Mouse (Mus musculus) ovary, adult 18-20 months (tissue): ENCODE results near the gene AW822073.
"Not testable (repeated sequence)": the region's sequence is repeated elsewhere in the genome, so short reads cannot be mapped to it uniquely, and the experiment has no call there.

Experiments used
- DNase-seq: peaks from one replicate; pipeline ENCODE4 v3.0.0; 2022; ENCODE audit warnings: low spot score, mixed read lengths

AW822073 gene

GRCm38 (mm10) chr10:58224827-58225785 is at the start of gene AW822073:
AW822073 (minus strand) TSS chr10:58224930.
- DNase-seq: peak; percentile 63

GRCm38 (mm10) chr10:58258466-58258865 is 33.7 kb upstream of the AW822073 start:
- no peak for DNase-seq

- DNase-seq: no peak
Observed at GRCm38 (mm10) chr10:58255954-58256353, 31.2 kb upstream of the AW822073 start.

GRCm38 (mm10) chr10:58255213-58255892 is 30.6 kb upstream of the AW822073 start, which contains the start of gene Gcc2:
Gcc2 (plus strand) TSS chr10:58255497.
- DNase-seq: peak; percentile 90

- no peak for DNase-seq
Observed at GRCm38 (mm10) chr10:58254635-58255175, 30.0 kb upstream of the AW822073 start.

GRCm38 (mm10) chr10:58249535-58249934 is 24.8 kb upstream of the AW822073 start:
- DNase-seq: no peak

GRCm38 (mm10) chr10:58238984-58239740 is 14.4 kb upstream of the AW822073 start:
- DNase-seq: peak; percentile 67

- DNase-seq: no peak
Observed at GRCm38 (mm10) chr10:58236613-58237012, 11.9 kb upstream of the AW822073 start, which contains the start of gene Gm4981. Gm4981 (minus strand) TSS chr10:58236701.

GRCm38 (mm10) chr10:58234985-58235384 is 10.3 kb upstream of the AW822073 start:
- not testable (repeated sequence) for DNase-seq

- not testable (repeated sequence) for DNase-seq
Observed at GRCm38 (mm10) chr10:58233740-58234121, 9.0 kb upstream of the AW822073 start.

- DNase-seq: not testable (repeated sequence)
Observed at GRCm38 (mm10) chr10:58233054-58233739, 8.5 kb upstream of the AW822073 start.

GRCm38 (mm10) chr10:58232641-58232969 is 7.9 kb upstream of the AW822073 start, which contains the start of gene Duxf3:
Duxf3 (minus strand) TSS chr10:58232675.
- DNase-seq: not testable (repeated sequence)

GRCm38 (mm10) chr10:58231779-58232640 is 7.3 kb upstream of the AW822073 start:
- DNase-seq: peak; percentile 84

- peak; percentile 62 for DNase-seq
Observed at GRCm38 (mm10) chr10:58231088-58231487, 6.4 kb upstream of the AW822073 start.

GRCm38 (mm10) chr10:58230021-58230420 is 5.3 kb upstream of the AW822073 start:
- not testable (repeated sequence) for DNase-seq

GRCm38 (mm10) chr10:58227798-58228197 is 3.1 kb upstream of the AW822073 start:
- DNase-seq: peak; percentile 65

GRCm38 (mm10) chr10:58226357-58226756 is 1.6 kb upstream of the AW822073 start:
- DNase-seq: not testable (repeated sequence)

- DNase-seq: peak; percentile 75
Observed at GRCm38 (mm10) chr10:58223972-58224805, 541 bp downstream of the AW822073 start.

GRCm38 (mm10) chr10:58223161-58223560 is 1.6 kb downstream of the AW822073 start:
- not testable (repeated sequence) for DNase-seq
